Mouse (Mus musculus): ENCODE results near the gene Ggn. TPM values are rescaled to one million over a fixed set of nuclear protein-coding genes. Genes with fewer than 3 reads are reported as not detected.

Ggn gene
- polyA plus RNA-seq, 1 experiment = 0.85 TPM

DNA sequence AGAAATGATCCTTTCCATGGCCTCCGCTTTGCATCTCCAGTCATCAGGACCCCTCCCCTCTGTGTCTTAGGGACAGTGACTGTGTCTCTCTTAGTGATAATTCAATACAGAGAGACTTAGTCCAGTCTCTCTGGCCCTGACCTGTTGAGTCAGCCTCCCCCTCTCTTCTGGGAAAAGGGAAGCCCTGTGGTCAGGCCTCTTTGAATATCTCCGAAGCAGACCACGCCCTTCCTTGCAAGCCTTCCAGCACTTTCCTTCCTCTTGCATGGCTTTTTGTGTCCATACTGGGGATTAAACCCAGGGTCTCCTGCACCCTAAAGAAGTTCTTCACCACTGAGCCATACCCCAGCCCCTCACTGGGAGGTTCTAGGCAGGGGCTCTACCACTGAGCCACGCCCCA is 26.0 kb upstream of the Ggn start:
- TF ChIP-seq CTCF (IDR thresholded peaks at IDR 0.05; ENCODE audit: borderline replicate concordance, extremely low read depth, insufficient read depth, insufficient read length) = no peak
- no peak for TF ChIP-seq POLR2A (IDR thresholded peaks at IDR 0.05; ENCODE audit: borderline replicate concordance, extremely low read depth, insufficient read depth, insufficient read length, poor library complexity, severe bottlenecking)
- DNase-seq (ENCODE audit: low read depth) = no peak

- TF ChIP-seq POLR2A (IDR thresholded peaks at IDR 0.05; ENCODE audit: borderline replicate concordance, extremely low read depth, insufficient read depth, insufficient read length, poor library complexity, severe bottlenecking) (no peak), CTCF (IDR thresholded peaks at IDR 0.05; ENCODE audit: borderline replicate concordance, extremely low read depth, insufficient read depth, insufficient read length) (no peak)
- DNase-seq (ENCODE audit: low read depth) = no peak
These were observed 23.2 kb upstream of the Ggn start for GRCm38 (mm10) chr7:29146625-29147367.

GRCm38 (mm10) chr7:29148771-29149170 is 21.2 kb upstream of the Ggn start:
- no peak for TF ChIP-seq POLR2A (IDR thresholded peaks at IDR 0.05; ENCODE audit: borderline replicate concordance, extremely low read depth, insufficient read depth, insufficient read length, poor library complexity, severe bottlenecking)
- TF ChIP-seq CTCF (IDR thresholded peaks at IDR 0.05; ENCODE audit: borderline replicate concordance, extremely low read depth, insufficient read depth, insufficient read length) = no peak

GRCm38 (mm10) chr7:29151486-29151885 is 18.5 kb upstream of the Ggn start:
- TF ChIP-seq CTCF (IDR thresholded peaks at IDR 0.05; ENCODE audit: borderline replicate concordance, extremely low read depth, insufficient read depth, insufficient read length) (no peak), POLR2A (IDR thresholded peaks at IDR 0.05; ENCODE audit: borderline replicate concordance, extremely low read depth, insufficient read depth, insufficient read length, poor library complexity, severe bottlenecking) (no peak)
- no peak for DNase-seq (ENCODE audit: low read depth)

More at GRCm38 (mm10) chr7:29148771-29149170, 21.2 kb upstream of the Ggn start:
- DNase-seq (ENCODE audit: low read depth) = no peak

DNA sequence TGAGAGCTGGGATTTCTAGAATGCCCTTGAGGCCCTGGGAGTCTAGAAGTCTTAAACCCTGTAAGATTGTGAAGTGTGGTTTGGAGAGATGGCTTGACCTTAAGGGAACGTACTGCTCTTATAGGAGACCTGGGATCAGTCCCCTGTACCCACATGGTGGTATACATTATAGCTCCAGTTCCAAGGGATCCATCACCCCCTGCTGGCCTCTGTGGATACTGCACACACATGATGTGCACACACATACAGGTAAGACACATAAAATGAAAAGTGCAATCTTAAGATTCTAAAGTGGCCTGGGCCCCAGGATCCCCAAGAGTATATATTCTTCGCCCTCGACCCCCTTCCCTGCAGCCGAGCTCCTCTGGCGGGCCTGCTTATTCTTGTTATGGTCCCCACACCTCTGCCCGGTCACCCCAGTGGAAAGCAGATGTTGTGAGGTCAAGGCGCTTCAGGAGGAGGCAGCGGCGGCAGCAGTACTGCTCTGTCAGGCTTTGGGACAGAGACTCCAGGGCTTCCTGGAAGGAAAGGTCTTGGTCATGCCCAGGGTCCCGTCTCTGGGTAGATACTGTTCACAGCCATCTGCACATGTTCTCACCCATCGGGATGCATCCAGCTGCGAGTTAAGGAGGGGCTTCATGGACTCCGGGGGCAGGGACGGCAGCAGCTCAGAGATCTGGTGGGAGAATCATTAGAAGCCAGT is 15.8 kb upstream of the Ggn start:
- no peak for DNase-seq (ENCODE audit: low read depth)
- TF ChIP-seq POLR2A (IDR thresholded peaks at IDR 0.05; ENCODE audit: borderline replicate concordance, extremely low read depth, insufficient read depth, insufficient read length, poor library complexity, severe bottlenecking) (no peak), CTCF (IDR thresholded peaks at IDR 0.05; ENCODE audit: borderline replicate concordance, extremely low read depth, insufficient read depth, insufficient read length) (peak; percentile 8; the same call in 1 of the 2 replicates)

DNA sequence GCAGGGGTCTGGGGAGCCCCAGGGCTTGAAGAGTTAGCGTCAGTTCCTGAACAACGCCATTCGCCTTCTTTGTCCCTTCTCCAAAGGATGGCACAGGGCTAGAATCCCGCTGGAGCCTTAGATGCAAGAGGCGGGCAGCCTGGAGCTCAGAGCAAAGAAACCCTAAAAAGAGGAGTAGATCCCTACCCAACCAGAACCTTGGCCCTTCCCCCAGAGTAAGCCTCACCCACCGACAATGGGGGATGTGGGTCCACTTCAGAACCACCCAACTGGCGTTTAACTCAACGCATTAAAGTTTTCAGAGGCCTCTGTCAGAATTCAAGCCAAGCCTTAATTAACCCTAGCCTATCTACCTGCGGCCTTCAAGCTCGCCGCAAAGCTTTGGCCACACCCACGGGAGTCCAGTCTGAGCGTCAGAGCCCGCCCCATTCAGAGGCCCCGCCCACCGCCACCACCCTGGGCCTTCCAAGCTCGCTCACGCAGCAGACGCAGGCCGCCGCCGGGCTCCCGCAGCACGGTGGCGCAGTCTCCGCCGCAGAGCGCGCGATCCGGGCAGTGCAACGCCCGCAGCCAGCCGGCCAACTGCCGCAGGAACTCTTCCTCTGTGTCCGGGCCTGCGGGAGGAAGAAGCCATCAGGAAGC is 14.7 kb upstream of the Ggn start:
- peak; percentile 94 for DNase-seq (ENCODE audit: low read depth)
- TF ChIP-seq POLR2A (IDR thresholded peaks at IDR 0.05; ENCODE audit: borderline replicate concordance, extremely low read depth, insufficient read depth, insufficient read length, poor library complexity, severe bottlenecking) = peak; percentile 71
- no peak; the same call in 1 of the 2 replicates for TF ChIP-seq CTCF (IDR thresholded peaks at IDR 0.05; ENCODE audit: borderline replicate concordance, extremely low read depth, insufficient read depth, insufficient read length)

- DNase-seq (ENCODE audit: low read depth) = peak; percentile 91
- TF ChIP-seq POLR2A (IDR thresholded peaks at IDR 0.05; ENCODE audit: borderline replicate concordance, extremely low read depth, insufficient read depth, insufficient read length, poor library complexity, severe bottlenecking) = no peak
- TF ChIP-seq CTCF (IDR thresholded peaks at IDR 0.05; ENCODE audit: borderline replicate concordance, extremely low read depth, insufficient read depth, insufficient read length) = 0 out of 2 replicates have a peak, but pooled peaks have one; percentile 20
These were observed 13.9 kb upstream of the Ggn start, which contains the start of gene Fam98c for GRCm38 (mm10) chr7:29155838-29156782. Fam98c (minus strand) TSS chr7:29156234.

GRCm38 (mm10) chr7:29158264-29158663 is 11.7 kb upstream of the Ggn start:
- TF ChIP-seq POLR2A (IDR thresholded peaks at IDR 0.05; ENCODE audit: borderline replicate concordance, extremely low read depth, insufficient read depth, insufficient read length, poor library complexity, severe bottlenecking) (no peak), CTCF (IDR thresholded peaks at IDR 0.05; ENCODE audit: borderline replicate concordance, extremely low read depth, insufficient read depth, insufficient read length) (no peak)
- DNase-seq (ENCODE audit: low read depth) = peak; percentile 30

DNA sequence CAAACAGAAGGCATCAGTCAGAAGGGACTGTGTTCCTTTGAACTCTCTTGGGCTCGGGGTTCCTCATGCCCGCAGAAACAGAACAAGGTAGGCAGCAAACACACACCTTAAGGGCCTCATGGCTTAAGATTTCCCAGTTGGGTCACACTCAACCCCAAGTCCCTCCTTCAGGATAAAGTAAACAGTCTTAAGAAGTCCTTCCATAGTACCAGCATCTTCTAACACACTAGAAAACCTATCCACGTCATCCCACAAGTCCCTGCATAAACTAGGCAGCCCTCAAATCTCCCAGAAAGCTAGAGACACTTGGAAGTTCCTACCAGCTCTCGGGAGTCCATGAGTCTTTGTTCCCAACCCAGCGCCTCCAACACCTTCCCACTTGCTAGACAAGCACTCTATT is 7.7 kb upstream of the Ggn start:
- DNase-seq (ENCODE audit: low read depth) = no peak
- no peak for TF ChIP-seq POLR2A (IDR thresholded peaks at IDR 0.05; ENCODE audit: borderline replicate concordance, extremely low read depth, insufficient read depth, insufficient read length, poor library complexity, severe bottlenecking)
- TF ChIP-seq CTCF (IDR thresholded peaks at IDR 0.05; ENCODE audit: borderline replicate concordance, extremely low read depth, insufficient read depth, insufficient read length) = no peak

- no peak for TF ChIP-seq POLR2A (IDR thresholded peaks at IDR 0.05; ENCODE audit: borderline replicate concordance, extremely low read depth, insufficient read depth, insufficient read length, poor library complexity, severe bottlenecking)
- no peak for TF ChIP-seq CTCF (IDR thresholded peaks at IDR 0.05; ENCODE audit: borderline replicate concordance, extremely low read depth, insufficient read depth, insufficient read length)
- DNase-seq (ENCODE audit: low read depth) = no peak
These were observed 7.1 kb upstream of the Ggn start for GRCm38 (mm10) chr7:29162750-29163525.
